Mouse (Mus musculus): ENCODE data around the gene Pyroxd2. TPM values are rescaled to one million over a fixed set of nuclear protein-coding genes. Genes with fewer than 3 reads are reported as not detected.

Pyroxd2 gene
- polyA plus RNA-seq, 1 experiment: 68.9 TPM

DNA sequence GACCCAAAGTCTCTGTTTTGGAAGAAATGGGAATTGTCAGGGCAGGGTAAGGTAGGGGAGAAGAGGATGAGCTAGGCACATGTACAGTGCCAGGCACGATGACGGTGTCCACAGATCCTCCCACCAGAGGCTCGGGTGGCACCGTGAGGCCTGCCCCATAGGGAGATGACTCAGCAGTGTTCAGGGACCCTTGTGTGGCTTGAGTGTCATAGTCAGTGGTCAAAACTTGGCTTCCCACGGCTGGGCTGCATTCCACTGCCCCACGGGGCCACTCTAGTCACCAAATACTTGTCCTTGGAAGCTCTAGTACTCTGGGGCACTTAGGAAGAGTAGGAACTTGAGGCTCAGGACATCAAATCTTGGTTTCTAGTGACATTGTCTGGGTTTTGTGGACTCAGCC lies 4.1 kb upstream of the Pyroxd2 start:
- no peak for DNase-seq
- WGBS: 84% methylated on average over 6 of the region's 6 CpGs
- TF ChIP-seq CTCF (conservative IDR thresholded peaks at IDR 0.05; ENCODE audit: insufficient read depth, insufficient read length, low read depth, low read length) (no peak), POLR2A (IDR thresholded peaks at IDR 0.05; ENCODE audit: low read depth, low read length) (no peak)

DNA sequence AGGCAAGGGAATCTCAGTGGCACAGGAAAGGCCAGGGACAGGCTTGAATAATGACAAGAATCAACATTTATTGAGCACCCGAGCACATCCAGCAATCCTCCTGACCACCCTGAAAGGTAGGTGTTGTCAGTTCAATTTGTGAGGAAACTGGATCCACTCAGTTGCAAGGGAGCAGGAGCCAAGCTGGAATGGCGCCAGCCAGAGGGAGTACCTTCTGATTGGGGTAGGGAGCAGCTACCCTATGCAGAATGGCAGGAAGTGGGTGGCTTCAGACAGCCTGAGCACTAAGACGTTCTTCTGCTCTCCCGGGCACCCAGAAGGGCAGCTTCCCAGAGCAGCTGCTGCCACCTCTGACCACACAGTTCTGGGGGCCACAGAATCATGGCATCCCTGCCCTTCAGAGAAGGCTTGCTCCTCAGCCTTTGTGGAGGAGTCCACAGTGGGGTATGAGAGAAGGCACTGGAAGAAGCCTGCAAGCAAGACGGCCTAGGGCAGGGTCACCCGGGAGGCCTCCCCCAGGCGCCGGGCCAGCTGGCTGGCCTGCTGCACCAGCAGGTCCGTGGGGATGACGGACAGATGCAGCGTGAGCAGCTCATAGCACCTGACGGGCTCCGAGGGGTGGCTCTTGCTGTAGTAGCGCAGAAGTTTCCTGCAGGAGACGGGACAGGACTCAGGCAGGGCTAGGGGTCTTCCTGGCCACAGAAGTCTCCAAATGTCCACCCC lies 2.7 kb upstream of the Pyroxd2 start:
- Histone ChIP-seq H3K27me3 (replicated peaks; ENCODE audit: control insufficient read depth, insufficient read depth, low read length) (no peaks in the 10 kb centered on the region), H3K4me1 (ENCODE audit: control insufficient read depth, insufficient read depth, low read length) (peaks cover 20% of the 10 kb centered on the region), H3K4me3 (ENCODE audit: insufficient read depth, low read depth, low read length) (no peak overlapping the region), H3K27ac (ENCODE audit: insufficient read depth, low read depth, low read length) (no peak overlapping the region), H3K36me3 (ENCODE audit: control insufficient read depth, insufficient read depth, low read length) (no peaks in the 10 kb centered on the region)
- peak; percentile 80 for DNase-seq
- TF ChIP-seq CTCF (conservative IDR thresholded peaks at IDR 0.05; ENCODE audit: insufficient read depth, insufficient read length, low read depth, low read length) (no peak), POLR2A (IDR thresholded peaks at IDR 0.05; ENCODE audit: low read depth, low read length) (no peak)
- WGBS: 44% methylated on average over 15 of the region's 15 CpGs

More for the DNA sequence above, 4.1 kb upstream of the Pyroxd2 start:
- H3K4me3 ChIP-seq (ENCODE audit: insufficient read depth, low read depth, low read length): no peak overlapping the region
- H3K36me3 ChIP-seq (ENCODE audit: control insufficient read depth, insufficient read depth, low read length): no peaks in the 10 kb centered on the region
- peaks cover 14% of the 10 kb centered on the region for H3K4me1 ChIP-seq (ENCODE audit: control insufficient read depth, insufficient read depth, low read length)
- H3K27ac ChIP-seq (ENCODE audit: insufficient read depth, low read depth, low read length): no peak overlapping the region
- no peaks in the 10 kb centered on the region for H3K27me3 ChIP-seq (replicated peaks; ENCODE audit: control insufficient read depth, insufficient read depth, low read length)

DNA sequence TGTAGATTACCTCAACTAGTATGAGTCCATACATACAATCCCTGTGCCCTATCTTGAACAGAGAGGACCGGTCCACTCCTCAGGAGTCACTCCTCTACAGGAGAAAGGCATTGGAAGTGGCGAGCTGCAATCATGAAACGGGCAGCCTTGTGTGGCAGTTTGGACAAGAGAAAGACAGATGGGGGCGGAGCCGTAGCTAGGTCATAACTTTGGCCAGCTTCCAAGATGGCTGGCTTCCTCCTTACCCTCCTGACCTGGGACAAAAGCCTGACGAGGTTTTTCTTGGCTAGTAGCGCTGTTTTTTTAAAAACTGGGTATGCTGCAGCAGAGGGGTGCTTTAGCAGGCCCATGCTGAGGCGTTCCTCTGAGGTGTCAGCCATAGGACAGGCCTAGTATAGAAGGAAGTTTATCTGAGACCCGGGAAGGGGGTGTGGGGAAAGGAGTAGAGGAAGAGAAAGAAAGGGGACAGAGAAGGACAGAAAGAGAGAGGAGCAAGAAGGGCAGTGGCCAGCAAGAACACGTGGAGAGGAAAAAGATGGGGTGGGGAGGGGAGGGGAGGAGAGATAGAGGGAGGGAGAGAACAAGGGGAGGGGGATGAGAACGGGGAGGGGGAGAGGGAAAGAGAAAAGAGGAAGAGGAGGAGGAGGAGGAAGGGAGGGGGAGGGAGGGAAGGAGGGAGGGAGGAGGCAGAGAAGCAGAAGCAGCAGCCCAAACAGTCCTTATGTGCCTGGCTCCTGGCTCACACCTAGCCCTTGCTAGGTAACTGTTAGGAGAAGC lies 754 bp upstream of the Pyroxd2 start:
- TF ChIP-seq POLR2A (IDR thresholded peaks at IDR 0.05; ENCODE audit: low read depth, low read length): no peak
- TF ChIP-seq CTCF (conservative IDR thresholded peaks at IDR 0.05; ENCODE audit: insufficient read depth, insufficient read length, low read depth, low read length): no peak
- DNase-seq: peak; percentile 96
- Histone ChIP-seq H3K27me3 (replicated peaks; ENCODE audit: control insufficient read depth, insufficient read depth, low read length) (no peaks in the 10 kb centered on the region), H3K36me3 (ENCODE audit: control insufficient read depth, insufficient read depth, low read length) (no peaks in the 10 kb centered on the region), H3K4me3 (ENCODE audit: insufficient read depth, low read depth, low read length) (peak overlapping the region; percentile 57), H3K4me1 (ENCODE audit: control insufficient read depth, insufficient read depth, low read length) (peaks cover 29% of the 10 kb centered on the region), H3K27ac (ENCODE audit: insufficient read depth, low read depth, low read length) (peak overlapping the region; percentile 97)
- WGBS: 12% methylated on average over 11 of the region's 11 CpGs

DNA sequence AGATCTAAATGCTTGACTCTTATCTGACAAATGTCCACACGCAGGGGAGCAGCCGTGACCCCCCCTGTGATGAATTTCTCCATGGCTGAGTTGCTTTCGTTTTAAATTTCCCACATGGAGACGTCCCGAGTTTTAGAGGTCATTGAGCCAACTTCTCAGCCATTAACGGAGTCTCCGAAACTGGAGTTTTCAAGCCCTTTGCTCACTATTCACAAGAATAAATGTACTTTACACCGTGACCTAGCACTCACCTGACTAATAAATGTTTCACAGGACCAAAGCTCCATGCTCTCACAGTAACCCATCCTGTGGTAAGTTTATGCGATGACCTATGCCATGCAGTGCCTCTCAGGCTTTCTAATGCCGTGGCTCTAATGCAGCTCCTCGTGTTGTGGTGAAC lies 2.4 kb downstream of the Pyroxd2 start:
- 39% methylated on average over 11 of the region's 11 CpGs for WGBS
- Histone ChIP-seq H3K27ac (ENCODE audit: insufficient read depth, low read depth, low read length) (peak overlapping the region; percentile 34), H3K4me3 (ENCODE audit: insufficient read depth, low read depth, low read length) (no peak overlapping the region), H3K27me3 (replicated peaks; ENCODE audit: control insufficient read depth, insufficient read depth, low read length) (no peaks in the 10 kb centered on the region), H3K4me1 (ENCODE audit: control insufficient read depth, insufficient read depth, low read length) (peaks cover 20% of the 10 kb centered on the region), H3K36me3 (ENCODE audit: control insufficient read depth, insufficient read depth, low read length) (no peaks in the 10 kb centered on the region)
- TF ChIP-seq POLR2A (IDR thresholded peaks at IDR 0.05; ENCODE audit: low read depth, low read length): no peak
- no peak for TF ChIP-seq CTCF (conservative IDR thresholded peaks at IDR 0.05; ENCODE audit: insufficient read depth, insufficient read length, low read depth, low read length)
- peak; percentile 91 for DNase-seq

DNA sequence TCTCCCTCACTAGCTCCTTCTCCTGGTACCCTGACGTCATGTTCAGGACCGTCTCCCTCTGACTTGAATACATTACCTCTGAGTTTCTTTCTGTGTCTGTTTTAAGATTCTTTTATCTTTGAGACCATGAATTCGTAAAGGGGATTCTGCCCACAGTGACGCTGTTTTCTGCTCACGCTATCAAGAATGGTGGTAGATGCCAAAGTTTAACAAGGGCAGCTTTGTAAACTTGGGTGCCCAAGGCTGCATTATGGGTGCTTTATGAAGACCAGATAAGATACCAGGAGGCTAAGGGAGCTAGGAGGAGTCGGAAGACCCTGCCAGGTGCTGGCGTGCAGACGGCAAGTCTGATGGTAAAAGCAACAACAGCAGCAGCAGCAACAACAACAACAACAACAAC lies 5.9 kb downstream of the Pyroxd2 start:
- peaks cover 14% of the 10 kb centered on the region for H3K4me1 ChIP-seq (ENCODE audit: control insufficient read depth, insufficient read depth, low read length)
- TF ChIP-seq POLR2A (IDR thresholded peaks at IDR 0.05; ENCODE audit: low read depth, low read length) (no peak), CTCF (conservative IDR thresholded peaks at IDR 0.05; ENCODE audit: insufficient read depth, insufficient read length, low read depth, low read length) (no peak)
- DNase-seq: no peak
- no peaks in the 10 kb centered on the region for H3K36me3 ChIP-seq (ENCODE audit: control insufficient read depth, insufficient read depth, low read length)
- H3K27ac ChIP-seq (ENCODE audit: insufficient read depth, low read depth, low read length): no peak overlapping the region
- H3K4me3 ChIP-seq (ENCODE audit: insufficient read depth, low read depth, low read length): no peak overlapping the region
- 95% methylated on average over 8 of the region's 8 CpGs for WGBS
- H3K27me3 ChIP-seq (replicated peaks; ENCODE audit: control insufficient read depth, insufficient read depth, low read length): no peaks in the 10 kb centered on the region

DNA sequence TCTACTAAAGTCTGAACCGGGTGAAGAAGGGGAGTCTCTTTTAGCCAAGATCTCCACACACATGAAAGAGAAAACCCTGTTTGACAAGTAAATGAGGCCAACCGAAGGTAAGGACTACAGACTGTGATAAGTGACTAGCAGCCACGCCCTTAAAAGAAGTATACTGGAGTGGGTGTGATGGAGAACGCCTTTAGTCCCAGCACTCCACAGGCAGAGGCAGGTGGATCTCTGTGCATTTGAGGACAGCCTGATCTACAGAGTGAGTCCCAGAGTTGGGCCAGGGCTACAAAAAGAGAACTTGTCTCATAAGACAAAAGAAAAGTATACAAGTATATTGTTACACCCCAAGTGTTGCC lies 6.7 kb downstream of the Pyroxd2 start:
- WGBS: 66% methylated on average over 4 of the region's 4 CpGs
- no peak overlapping the region for H3K27ac ChIP-seq (ENCODE audit: insufficient read depth, low read depth, low read length)

More for the DNA sequence above, 6.7 kb downstream of the Pyroxd2 start:
- no peak for TF ChIP-seq CTCF (conservative IDR thresholded peaks at IDR 0.05; ENCODE audit: insufficient read depth, insufficient read length, low read depth, low read length)
- no peak for TF ChIP-seq POLR2A (IDR thresholded peaks at IDR 0.05; ENCODE audit: low read depth, low read length)
- Histone ChIP-seq H3K4me3 (ENCODE audit: insufficient read depth, low read depth, low read length) (no peak overlapping the region), H3K36me3 (ENCODE audit: control insufficient read depth, insufficient read depth, low read length) (no peaks in the 10 kb centered on the region), H3K27me3 (replicated peaks; ENCODE audit: control insufficient read depth, insufficient read depth, low read length) (no peaks in the 10 kb centered on the region), H3K4me1 (ENCODE audit: control insufficient read depth, insufficient read depth, low read length) (peaks cover 11% of the 10 kb centered on the region)
- DNase-seq: no peak
